Mouse (Mus musculus) limb, embryonic 14.5 days (tissue): ENCODE results near the gene Kcnq5. TPM values are rescaled to one million over a fixed set of nuclear protein-coding genes. Genes with fewer than 3 reads are reported as not detected.

ENCODE experiments used
- ATAC-seq: fragments of 200-750 bp; cut with Nextera tagmentation; 2 replicates; pipeline ENCODE4 v1.8.0; 2017; ENCODE audit warnings: low read depth, moderate number of reproducible peaks, moderate TSS enrichment; ENCODE audit not compliant: low FRiP score
- DNase-seq: peaks from one replicate; pipeline ENCODE4 v3.0.0-alpha.2; 2015; ENCODE audit warnings: low spot score
- H3K27ac ChIP-seq: fragments of 300-500 bp; sonication (generic); replicated peaks from 2 replicates; pipeline ENCODE4 v1.5.1; 2014; ENCODE audit warnings: low read depth, mild to moderate bottlenecking, low read length, moderate library complexity, mixed read lengths
- H3K27me3 ChIP-seq: fragments of 300-500 bp; sonication (generic); 2 replicates; pipeline ENCODE4 v1.6.1; 2014; ENCODE audit warnings: low read length, mixed read lengths; ENCODE audit not compliant: control insufficient read depth, insufficient read depth
- H3K36me3 ChIP-seq: fragments of 300-500 bp; sonication (generic); 2 replicates; pipeline ENCODE4 v1.6.1; 2014; ENCODE audit warnings: mild to moderate bottlenecking, low read length, moderate library complexity, mixed read lengths; ENCODE audit not compliant: control insufficient read depth, insufficient read depth
- H3K4me1 ChIP-seq: fragments of 300-500 bp; sonication (generic); 2 replicates; pipeline ENCODE4 v1.6.1; 2014; ENCODE audit warnings: antibody characterized with exemption, low read length, mixed read lengths; ENCODE audit not compliant: control insufficient read depth, insufficient read depth
- H3K4me2 ChIP-seq: fragments of 300-500 bp; sonication (generic); replicated peaks from 2 replicates; pipeline ENCODE4 v1.6.1; 2014; ENCODE audit warnings: low read depth, mild to moderate bottlenecking, low read length, moderate library complexity; ENCODE audit not compliant: severe bottlenecking
- H3K4me3 ChIP-seq: fragments of 300-500 bp; sonication (generic); replicated peaks from 2 replicates; pipeline ENCODE4 v1.5.1; 2014; ENCODE audit warnings: low read length
- H3K9ac ChIP-seq: fragments of 300-500 bp; sonication (generic); 2 replicates; pipeline ENCODE4 v1.6.1; 2014; ENCODE audit warnings: mild to moderate bottlenecking, low read depth, low read length, moderate library complexity; ENCODE audit not compliant: severe bottlenecking
- H3K9me3 ChIP-seq: fragments of 300-500 bp; sonication (generic); 2 replicates; pipeline ENCODE4 v1.6.1; 2016; ENCODE audit warnings: low read length; ENCODE audit not compliant: control insufficient read depth
- POLR2A ChIP-seq: fragments of 200-500 bp; IDR thresholded peaks from 2 replicates; pipeline ENCODE4 v1.8.0; 2012; ENCODE audit warnings: inconsistent platforms, mild to moderate bottlenecking, moderate library complexity, borderline replicate concordance; ENCODE audit not compliant: insufficient read depth, insufficient read length; ENCODE audit errors: extremely low read depth
- WGBS: fragments of 180-500 bp; shearing (Covaris S2); extraction: QIAGEN DNeasy Blood & Tissue Kit; methylation state at CpG from one replicate; pipeline ENCODE4 v1.1.7; 2014; 5-methylcytosine and 5-hydroxymethylcytosine counted together
- polyA plus RNA-seq, 2 experiments: library from polyadenylated mRNA; depleted of rRNA in 1 of 2; stranded (reverse) in 1 of 2; unstranded in 1 of 2; fragments of >200 nt; fragmentation: Nextera tagmentation in 1 of 2; extraction: Ambion mirVana in 1 of 2; gene quantifications; 2 replicates each; pipeline versions ENCODE4 v1.2.1 to v1.2.3; 2012 to 2014

Gene Kcnq5
- polyA plus RNA-seq, 2 experiments: 2.3 to 2.5 TPM

DNA sequence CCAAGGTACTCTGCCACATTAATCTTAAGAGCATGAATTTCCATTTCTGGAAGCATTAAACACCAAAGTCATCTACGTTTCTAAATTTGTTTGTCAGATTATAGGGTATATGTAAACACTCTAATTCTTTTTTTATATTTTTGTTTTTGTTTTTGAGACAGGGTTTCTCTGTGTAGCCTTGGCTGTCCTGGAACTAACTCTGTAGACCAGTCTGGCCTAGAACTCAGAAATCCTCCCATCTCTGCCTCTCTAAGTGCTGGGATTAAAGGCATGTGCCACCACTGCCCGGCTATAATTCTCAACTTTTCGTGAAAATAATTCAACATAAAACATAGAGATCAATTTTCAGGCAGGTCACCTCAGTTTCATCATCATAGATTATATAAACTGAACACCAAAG, 246.9 kb downstream of the Kcnq5 start:
- Histone ChIP-seq H3K4me2 (no peak overlapping the region), H3K4me1 (no peaks in the 10 kb centered on the region), H3K9me3 (no peaks in the 10 kb centered on the region), H3K27ac (no peak overlapping the region), H3K9ac (no peak overlapping the region), H3K4me3 (no peak overlapping the region), H3K36me3 (no peaks in the 10 kb centered on the region), H3K27me3 (no peaks in the 10 kb centered on the region)
- WGBS: 79% methylated on average over 3 of the region's 3 CpGs
- no peak for DNase-seq
- no peak for ATAC-seq
- no peak for TF ChIP-seq POLR2A

DNA sequence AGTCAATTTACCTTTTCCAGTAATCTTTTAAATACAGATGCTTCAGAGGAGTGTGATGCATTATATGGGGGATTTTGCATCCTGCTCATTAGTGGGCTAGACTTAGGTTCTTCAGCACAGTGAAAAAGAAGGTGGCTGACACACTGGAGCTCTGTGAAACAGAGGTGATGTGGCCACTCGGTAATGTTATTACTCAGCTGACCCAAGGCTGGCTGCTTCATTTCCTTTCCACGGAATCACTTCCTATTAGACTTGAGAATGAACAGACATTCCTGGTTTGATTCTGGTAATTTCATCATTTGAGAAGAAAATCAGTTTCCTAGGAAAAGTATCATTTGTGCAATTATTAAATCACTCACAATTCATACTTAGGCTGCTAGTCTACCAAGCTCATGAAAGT, 249.0 kb downstream of the Kcnq5 start:
- no peaks in the 10 kb centered on the region for H3K36me3 ChIP-seq
- H3K27ac ChIP-seq: no peak overlapping the region
- 54% methylated on average over 2 of the region's 2 CpGs for WGBS
- no peaks in the 10 kb centered on the region for H3K4me1 ChIP-seq
- H3K27me3 ChIP-seq: no peaks in the 10 kb centered on the region
- no peaks in the 10 kb centered on the region for H3K9me3 ChIP-seq
- H3K9ac ChIP-seq: no peak overlapping the region
- H3K4me2 ChIP-seq: no peak overlapping the region
- DNase-seq (no peak), ATAC-seq (no peak)
- no peak for TF ChIP-seq POLR2A
- no peak overlapping the region for H3K4me3 ChIP-seq

DNA sequence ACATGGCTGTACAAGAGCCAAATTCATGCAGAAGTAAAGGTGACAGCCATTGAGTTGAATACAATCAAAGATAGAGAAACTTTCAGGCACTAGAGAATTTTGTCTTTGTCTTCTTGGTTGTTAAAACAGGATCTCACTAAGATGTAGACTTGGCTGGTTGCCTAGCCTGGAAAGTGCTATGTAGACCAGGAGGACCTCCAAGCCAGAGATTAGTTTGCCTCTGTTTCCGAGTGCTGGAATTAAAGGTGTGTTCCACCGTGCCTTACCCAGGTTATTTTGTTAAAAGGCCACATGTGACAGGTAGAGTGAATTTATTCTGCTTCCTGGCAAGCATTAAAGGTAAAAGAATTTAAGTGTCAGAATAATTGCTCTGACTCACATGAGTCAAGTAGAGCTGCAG, 271.3 kb downstream of the Kcnq5 start:
- ATAC-seq: no peak

DNA sequence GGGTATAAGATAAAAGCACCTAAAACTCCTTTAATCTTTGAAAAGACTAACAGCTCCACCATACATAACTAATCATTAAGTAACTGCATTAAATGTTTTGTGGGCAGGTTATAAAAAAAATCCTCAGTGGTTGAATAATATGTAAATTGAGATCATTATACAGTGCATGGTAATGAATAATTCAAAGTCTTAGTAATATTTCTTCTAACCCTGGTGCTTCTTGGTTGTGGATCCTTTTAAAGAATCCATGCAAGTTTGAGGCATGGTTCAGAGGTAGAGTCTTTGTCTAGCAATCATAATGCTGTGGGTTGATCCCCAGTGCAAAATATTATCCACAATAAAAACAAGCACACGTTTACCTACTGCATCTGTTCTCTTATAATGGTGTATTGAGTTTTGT, 272.8 kb downstream of the Kcnq5 start:
- no peak overlapping the region for H3K27ac ChIP-seq
- no peaks in the 10 kb centered on the region for H3K4me1 ChIP-seq
- H3K4me3 ChIP-seq: no peak overlapping the region
- no peak for ATAC-seq
- H3K9ac ChIP-seq: no peak overlapping the region
- no peaks in the 10 kb centered on the region for H3K9me3 ChIP-seq
- no peaks in the 10 kb centered on the region for H3K36me3 ChIP-seq
- no peak for DNase-seq
- TF ChIP-seq POLR2A: no peak
- H3K4me2 ChIP-seq: no peak overlapping the region
- no peaks in the 10 kb centered on the region for H3K27me3 ChIP-seq
- WGBS: 68% methylated on average over 1 of the region's 1 CpGs

More for the DNA sequence above, 271.3 kb downstream of the Kcnq5 start:
- TF ChIP-seq POLR2A: no peak
- no peaks in the 10 kb centered on the region for H3K4me1 ChIP-seq
- H3K27ac ChIP-seq: no peak overlapping the region
- no peak overlapping the region for H3K9ac ChIP-seq
- 41% methylated on average over 2 of the region's 2 CpGs for WGBS
- peak; percentile 17 for DNase-seq
- no peaks in the 10 kb centered on the region for H3K9me3 ChIP-seq
- H3K36me3 ChIP-seq: no peaks in the 10 kb centered on the region
- H3K4me3 ChIP-seq: no peak overlapping the region
- H3K27me3 ChIP-seq: no peaks in the 10 kb centered on the region
- H3K4me2 ChIP-seq: no peak overlapping the region

DNA sequence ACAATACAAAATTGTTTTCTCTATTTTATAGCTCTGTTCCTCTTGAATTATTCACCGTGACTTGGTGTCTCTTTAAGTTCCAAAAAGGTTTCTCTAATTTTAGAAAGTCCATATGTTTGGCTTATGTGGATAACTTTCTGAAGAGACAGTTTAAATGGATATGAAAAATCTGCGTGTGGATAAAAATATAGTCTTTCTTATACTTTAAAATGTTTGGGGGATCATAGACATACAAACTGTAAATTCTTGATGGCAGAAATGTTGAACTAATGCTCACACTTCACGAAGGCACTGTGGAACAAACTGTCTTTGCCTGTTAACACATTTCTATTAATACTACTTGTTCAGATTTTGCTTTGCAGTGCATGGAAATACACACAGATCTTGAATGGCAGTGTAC, 277.3 kb downstream of the Kcnq5 start:
- Histone ChIP-seq H3K4me3 (no peak overlapping the region), H3K27me3 (no peaks in the 10 kb centered on the region), H3K9me3 (no peaks in the 10 kb centered on the region), H3K4me1 (no peaks in the 10 kb centered on the region), H3K9ac (no peak overlapping the region), H3K27ac (no peak overlapping the region), H3K4me2 (no peak overlapping the region), H3K36me3 (no peaks in the 10 kb centered on the region)
- no peak for ATAC-seq
- TF ChIP-seq POLR2A: no peak
- no peak for DNase-seq
- whole genome bisulfite sequencing: 80% methylated on average over 3 of the region's 3 CpGs

DNA sequence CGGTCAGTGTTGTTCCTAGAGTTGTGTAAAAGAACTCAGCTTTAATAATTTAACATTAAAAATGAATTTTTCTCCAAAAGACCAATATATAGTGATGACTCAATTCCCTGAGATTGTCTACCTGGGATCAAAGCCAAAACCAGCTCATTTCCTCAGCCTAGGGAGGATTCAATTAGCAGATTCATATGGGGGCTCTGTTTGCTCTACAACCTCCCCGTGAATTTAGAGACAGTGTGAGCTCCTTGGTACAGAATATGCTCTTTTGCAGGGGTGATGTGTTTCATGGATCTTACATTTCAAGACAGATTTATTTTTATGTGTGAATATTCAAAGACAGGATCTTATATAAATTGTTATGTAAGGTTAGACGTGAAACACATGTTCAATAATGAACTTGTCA, 284.9 kb downstream of the Kcnq5 start:
- 68% methylated on average over 3 of the region's 3 CpGs for WGBS
- Histone ChIP-seq H3K4me3 (no peak overlapping the region), H3K4me1 (no peaks in the 10 kb centered on the region), H3K36me3 (no peaks in the 10 kb centered on the region), H3K4me2 (no peak overlapping the region), H3K9me3 (no peaks in the 10 kb centered on the region), H3K27ac (no peak overlapping the region), H3K9ac (no peak overlapping the region), H3K27me3 (no peaks in the 10 kb centered on the region)
- TF ChIP-seq POLR2A: no peak
- ATAC-seq (no peak), DNase-seq (no peak)
